Mouse (Mus musculus) myocyte (in vitro differentiated cells): ENCODE measurements around the gene Klrk1. TPM values are rescaled to one million over a fixed set of nuclear protein-coding genes. Genes with fewer than 3 reads are reported as not detected.

Experiments used
- H3K27me3 ChIP-seq: one replicate; pipeline ENCODE4 v1.6.1; 2011; ENCODE audit not compliant: control insufficient read depth, insufficient read depth, insufficient read length
- H3K36me3 ChIP-seq: one replicate; pipeline ENCODE4 v1.6.1; 2011; ENCODE audit not compliant: control insufficient read depth, insufficient read depth
- H3K4me2 ChIP-seq: one replicate; pipeline ENCODE4 v1.6.1; 2011; ENCODE audit warnings: low read depth, control low read depth
- H3K4me3 ChIP-seq: one replicate; pipeline ENCODE4 v1.5.1; 2011; ENCODE audit warnings: mild to moderate bottlenecking, control low read depth, moderate library complexity
- H3K79me2 ChIP-seq: one replicate; pipeline ENCODE4 v1.6.1; 2011; ENCODE audit not compliant: control insufficient read depth, insufficient read depth
- H3ac ChIP-seq: one replicate; pipeline ENCODE4 v1.6.1; 2011; ENCODE audit not compliant: control insufficient read depth, insufficient read length
- CEBPB ChIP-seq: IDR thresholded peaks from 2 replicates; pipeline ENCODE4 v1.6.1; 2011; ENCODE audit warnings: mild to moderate bottlenecking, moderate library complexity; ENCODE audit not compliant: poor library complexity, insufficient read depth, severe bottlenecking
- E2F4 ChIP-seq: IDR thresholded peaks from one replicate; pipeline ENCODE4 v1.6.1; 2011; ENCODE audit warnings: mild to moderate bottlenecking, control low read depth, moderate library complexity; ENCODE audit not compliant: insufficient read depth
- MAX ChIP-seq: IDR thresholded peaks from one replicate; pipeline ENCODE4 v1.6.1; 2011; ENCODE audit warnings: low read depth, mild to moderate bottlenecking, control low read depth
- MYOD1 ChIP-seq, 3 experiments: IDR thresholded peaks; one replicate each; pipeline ENCODE4 v1.6.1; 2011; ENCODE audit warnings: control low read depth in 2 of 3, low read depth in 2 of 3, mild to moderate bottlenecking in 2 of 3, moderate library complexity in 1 of 3; ENCODE audit not compliant: insufficient read length in 2 of 3, control insufficient read depth in 1 of 3
- POLR2A ChIP-seq: IDR thresholded peaks from one replicate; pipeline ENCODE4 v1.6.1; 2011; ENCODE audit warnings: low read depth, mild to moderate bottlenecking, control low read depth, moderate library complexity; ENCODE audit not compliant: insufficient read length
- POLR2AphosphoS2 ChIP-seq: IDR thresholded peaks from one replicate; pipeline ENCODE4 v1.6.1; 2011; ENCODE audit warnings: low read depth, control low read depth; ENCODE audit not compliant: insufficient read length
- REST ChIP-seq: IDR thresholded peaks from one replicate; pipeline ENCODE4 v1.6.1; 2011; ENCODE audit warnings: mild to moderate bottlenecking, control low read depth, moderate library complexity; ENCODE audit not compliant: insufficient read depth, insufficient read length
- SRF ChIP-seq: IDR thresholded peaks from one replicate; pipeline ENCODE4 v1.6.1; 2011; ENCODE audit warnings: low read depth; ENCODE audit not compliant: control insufficient read depth, insufficient read length
- TCF12 ChIP-seq: IDR thresholded peaks from one replicate; pipeline ENCODE4 v1.6.1; 2011; ENCODE audit warnings: mild to moderate bottlenecking, control low read depth; ENCODE audit not compliant: poor library complexity, insufficient read depth, severe bottlenecking
- TCF3 ChIP-seq: IDR thresholded peaks from one replicate; pipeline ENCODE4 v1.6.1; 2011; ENCODE audit warnings: low read depth, control low read depth; ENCODE audit not compliant: insufficient read length
- USF1 ChIP-seq: IDR thresholded peaks from one replicate; pipeline ENCODE4 v1.6.1; 2011; ENCODE audit warnings: low read depth, mild to moderate bottlenecking, control low read depth, moderate library complexity
- polyA plus RNA-seq: library from polyadenylated mRNA; unstranded; fragments of >200 nt; fragmentation: generic; extraction: Trizol; gene quantifications from one replicate; pipeline ENCODE4 v1.2.1, GENCODE M21; 2012; ENCODE audit warnings: missing spikeins

Klrk1 gene
- polyA plus RNA-seq, 1 experiment = not detected

- Histone ChIP-seq H3K36me3 (no peaks in the 10 kb centered on the region), H3K4me3 (no peak overlapping the region), H3K79me2 (no peaks in the 10 kb centered on the region), H3ac (no peak overlapping the region), H3K27me3 (no peaks in the 10 kb centered on the region), H3K4me2 (no peak overlapping the region)
- TF ChIP-seq E2F4 = no peak
- TF ChIP-seq CEBPB = no peak
- no peak for TF ChIP-seq TCF3
- TF ChIP-seq POLR2AphosphoS2 = no peak
- no peak for TF ChIP-seq REST
- no peak for TF ChIP-seq MYOD1 (IDR thresholded peaks at IDR 0.05; ENCODE audit: control insufficient read depth in 1 of 3, insufficient read length in 2 of 3, low read depth in 2 of 3)
- no peak for TF ChIP-seq MAX
- TF ChIP-seq POLR2A = no peak
- no peak for TF ChIP-seq TCF12
- no peak for TF ChIP-seq USF1
- no peak for TF ChIP-seq SRF
Measured at GRCm38 (mm10) chr6:129575315-129575714, 48.3 kb downstream of the Klrk1 start.

- Histone ChIP-seq H3K79me2 (no peaks in the 10 kb centered on the region), H3K36me3 (no peaks in the 10 kb centered on the region), H3K27me3 (no peaks in the 10 kb centered on the region), H3ac (no peak overlapping the region), H3K4me2 (no peak overlapping the region), H3K4me3 (no peak overlapping the region)
- TF ChIP-seq POLR2AphosphoS2 (no peak), TCF12 (no peak), REST (no peak), MYOD1 (IDR thresholded peaks at IDR 0.05; ENCODE audit: control insufficient read depth in 1 of 3, insufficient read length in 2 of 3, low read depth in 2 of 3) (no peak), MAX (no peak)
Measured at GRCm38 (mm10) chr6:129565257-129565656, 58.4 kb downstream of the Klrk1 start.

Other genes starting within 250 kb of the Klrk1 start
- gene Clec12b, start 238.0 kb downstream of the Klrk1 start, polyA plus RNA-seq = not detected
- gene Clec1b, start 226.6 kb downstream of the Klrk1 start, polyA plus RNA-seq = not detected
- gene Clec9a, start 215.0 kb downstream of the Klrk1 start, polyA plus RNA-seq = not detected
- 0.13 TPM for gene Clec1a, start 171.9 kb downstream of the Klrk1 start, polyA plus RNA-seq
- gene Olr1, start 116.7 kb downstream of the Klrk1 start, polyA plus RNA-seq = 0.11 TPM
- not detected for gene Tmem52b, start 111.3 kb downstream of the Klrk1 start, polyA plus RNA-seq
- gene Gabarapl1, start 90.7 kb downstream of the Klrk1 start, polyA plus RNA-seq = 53.6 TPM
- not detected for gene Klre1, start 46.0 kb downstream of the Klrk1 start, polyA plus RNA-seq
- not detected for gene Klrd1, start 32.1 kb downstream of the Klrk1 start, polyA plus RNA-seq
- gene Klrc3, start 19.5 kb upstream of the Klrk1 start, polyA plus RNA-seq = not detected
- gene Klrc2, start 36.8 kb upstream of the Klrk1 start, polyA plus RNA-seq = not detected
- gene Klrc1, start 55.1 kb upstream of the Klrk1 start, polyA plus RNA-seq = not detected
- gene Klri1, start 93.3 kb upstream of the Klrk1 start, polyA plus RNA-seq = not detected
- not detected for gene Klri2, start 116.6 kb upstream of the Klrk1 start, polyA plus RNA-seq
- gene Gm156, start 160.4 kb upstream of the Klrk1 start, polyA plus RNA-seq = not detected
- gene Gm17631, start 238.8 kb upstream of the Klrk1 start, polyA plus RNA-seq = not detected